Mouse (Mus musculus): ENCODE results near the gene Cnnm4.

Cnnm4 gene

DNA sequence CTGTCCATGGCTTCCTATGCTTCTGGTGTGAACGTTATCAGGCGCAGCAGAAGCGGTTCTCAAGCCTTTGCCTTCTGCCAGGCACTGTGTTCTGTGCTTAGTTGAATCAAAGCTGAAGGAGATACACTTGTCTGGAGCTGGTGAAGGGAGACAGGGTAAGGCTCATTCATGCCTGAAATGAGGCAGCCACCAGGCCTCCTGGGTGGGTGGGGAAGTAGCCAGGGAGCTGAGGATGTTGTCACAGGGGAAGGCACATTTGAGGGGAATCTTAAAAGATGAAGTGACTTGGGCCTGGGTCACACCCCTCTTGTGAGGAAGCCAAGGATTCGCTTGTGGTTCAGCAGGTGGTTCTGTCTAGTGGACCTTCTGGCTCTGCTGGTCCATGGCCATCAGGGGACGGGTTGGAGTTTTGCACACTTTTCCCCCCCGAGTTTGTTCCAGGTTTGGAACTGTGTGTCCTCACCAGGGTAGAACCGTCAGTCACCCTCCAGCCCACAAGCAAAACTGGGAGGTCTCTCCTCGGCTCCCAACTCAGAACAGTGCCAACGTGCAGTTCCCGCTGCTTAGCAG lies 1.9 kb downstream of the Cnnm4 start:
- DNase-seq (ENCODE audit: low spot score), result no peak

GRCm38 (mm10) chr1:36474646-36475045 lies 3.2 kb downstream of the Cnnm4 start:
- no peak for DNase-seq (ENCODE audit: low spot score)

GRCm38 (mm10) chr1:36475480-36476110 lies 4.2 kb downstream of the Cnnm4 start:
- DNase-seq (ENCODE audit: low spot score), result no peak

DNA sequence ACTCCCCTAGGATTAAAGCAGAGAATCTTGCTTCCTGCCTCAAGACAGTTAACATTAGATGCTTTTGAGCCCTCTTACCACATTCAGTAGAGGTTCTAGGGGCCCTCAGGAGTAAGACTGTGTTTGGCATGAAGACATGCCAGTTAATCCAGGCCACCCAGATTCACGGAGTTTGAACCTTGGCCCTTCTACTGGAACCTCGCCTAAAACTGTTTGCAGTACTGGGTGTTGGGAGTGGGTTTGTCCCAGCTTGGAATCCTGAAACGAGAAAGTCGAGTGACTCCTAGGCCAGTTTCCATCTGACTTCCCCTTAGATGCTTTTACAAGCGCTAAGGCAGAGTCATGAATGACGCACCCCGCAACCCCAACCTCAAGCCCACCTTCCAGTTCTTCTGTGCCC lies 5.0 kb downstream of the Cnnm4 start:
- no peak for DNase-seq (ENCODE audit: low spot score)

DNA sequence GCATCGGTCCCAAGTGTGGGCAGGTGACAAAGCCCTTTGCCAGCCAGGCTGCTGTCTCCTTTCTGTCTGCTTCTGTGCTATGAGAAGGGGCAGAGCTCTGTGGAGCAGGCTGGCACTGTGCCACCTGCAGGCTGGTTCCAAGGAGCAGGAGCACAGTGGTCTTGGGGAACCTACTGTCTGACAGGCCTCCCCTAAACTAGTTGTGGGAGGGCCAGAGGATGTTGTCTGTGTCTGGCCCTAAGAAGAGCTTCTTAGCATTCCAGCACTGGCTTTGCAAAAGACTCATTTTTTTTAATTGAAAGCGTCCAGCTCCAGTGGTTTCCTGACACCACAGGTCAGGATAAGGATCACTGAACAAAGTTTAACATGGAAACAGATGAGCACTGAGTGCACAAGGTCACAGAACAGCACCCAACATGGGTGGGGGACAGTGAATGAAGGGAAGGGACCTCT lies 6.9 kb downstream of the Cnnm4 start:
- DNase-seq (ENCODE audit: low spot score), result no peak

- no peak for DNase-seq (ENCODE audit: low spot score)
These were observed 8.8 kb downstream of the Cnnm4 start for GRCm38 (mm10) chr1:36479903-36480899.

- DNase-seq (ENCODE audit: low spot score), result no peak
These were observed 12.4 kb downstream of the Cnnm4 start for GRCm38 (mm10) chr1:36483825-36484224.

DNA sequence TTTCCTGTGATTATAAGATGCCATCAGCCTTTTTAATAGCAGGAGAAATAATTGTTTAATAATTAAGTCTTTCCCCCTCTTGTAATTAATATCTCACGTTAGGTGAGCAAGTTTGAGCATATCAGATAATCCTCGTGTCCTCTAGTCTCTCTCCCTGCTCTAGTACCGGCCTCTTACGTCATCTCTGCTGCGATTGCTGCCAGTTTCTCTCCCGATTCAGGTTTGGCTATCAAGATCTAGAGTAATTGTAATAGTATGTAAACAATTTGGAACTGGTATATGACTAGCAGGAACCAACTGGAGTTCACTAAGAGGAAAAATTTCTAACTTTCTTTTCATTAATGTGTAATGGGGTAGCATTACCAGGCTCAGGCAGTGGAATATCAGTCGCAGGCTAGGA lies 13.7 kb downstream of the Cnnm4 start:
- no peak for DNase-seq (ENCODE audit: low spot score)

GRCm38 (mm10) chr1:36487111-36487510 lies 15.7 kb downstream of the Cnnm4 start:
- no peak for DNase-seq (ENCODE audit: low spot score)

DNA sequence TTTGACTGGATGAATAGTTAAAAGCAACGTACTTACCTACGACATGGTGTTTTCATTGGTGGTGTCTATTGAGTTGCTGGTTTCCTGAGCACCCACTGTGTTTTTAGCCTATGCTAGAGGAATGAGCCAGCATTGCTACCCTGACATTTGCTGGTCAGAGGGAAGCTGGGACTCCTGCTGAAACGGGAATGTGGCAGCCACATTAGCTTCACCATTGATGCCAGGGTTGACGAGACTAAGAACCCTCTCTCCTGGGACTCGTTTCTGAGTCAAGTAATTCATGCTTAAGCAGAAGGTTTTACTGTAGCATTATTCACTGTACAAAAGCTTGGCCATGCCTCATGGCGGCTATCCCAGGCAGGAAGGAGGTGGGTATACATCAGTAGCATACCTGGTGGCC lies 18.2 kb downstream of the Cnnm4 start:
- no peak for DNase-seq (ENCODE audit: low spot score)

DNA sequence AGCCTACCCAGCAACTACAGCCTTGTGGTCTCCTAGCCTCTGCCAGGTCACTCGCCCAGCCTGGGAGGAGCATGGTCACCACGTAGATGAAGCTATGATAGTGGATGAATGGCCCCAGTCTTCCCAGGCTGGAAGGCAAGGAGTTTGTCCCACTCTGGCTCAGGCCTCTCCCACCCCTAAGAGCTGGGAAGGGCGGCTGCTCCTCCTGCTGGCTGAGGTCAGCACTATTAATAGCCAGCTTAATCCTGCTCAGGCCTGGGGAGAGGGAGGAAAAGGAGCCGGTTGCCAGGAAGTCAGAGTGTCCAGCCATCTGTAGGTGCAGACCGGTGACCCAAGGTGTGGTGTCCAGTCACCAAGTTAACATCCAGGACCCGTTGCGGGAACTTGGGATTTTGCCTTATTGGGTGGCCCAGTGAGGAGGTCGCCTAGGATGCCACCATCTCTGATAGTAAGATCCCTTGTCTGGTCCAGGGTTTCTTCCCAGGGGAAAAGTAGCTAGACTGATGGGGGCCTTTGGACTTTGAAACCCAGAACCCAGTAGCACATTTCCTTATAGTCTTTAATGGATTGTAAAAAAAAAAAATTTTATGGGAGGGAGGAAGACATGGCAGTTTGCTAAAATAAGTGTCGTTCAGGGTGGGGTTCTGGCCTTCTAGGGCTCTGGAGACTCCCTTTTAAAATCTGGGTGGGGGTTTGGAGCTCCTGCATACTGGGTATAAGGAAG lies 21.2 kb downstream of the Cnnm4 start:
- no peak for DNase-seq (ENCODE audit: low spot score)

DNA sequence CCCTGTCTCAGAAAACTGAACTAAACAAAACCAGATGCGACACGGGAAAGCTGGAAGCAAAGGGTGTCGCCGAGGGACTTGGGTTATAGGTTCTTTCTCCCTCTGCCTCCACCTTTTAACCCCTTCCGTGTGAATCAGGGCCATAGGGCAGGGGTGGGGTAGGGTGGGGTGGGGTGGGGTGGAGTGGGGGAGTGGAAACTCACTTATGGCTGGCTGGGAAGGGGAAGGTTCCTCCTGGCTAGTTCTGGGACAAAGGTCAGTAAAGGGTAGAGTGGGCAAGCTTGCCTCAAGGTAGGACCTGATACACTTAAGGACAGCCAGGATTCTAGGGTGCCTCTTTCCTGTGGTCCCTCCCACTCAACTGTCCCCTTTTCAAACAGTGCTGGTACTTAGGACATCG lies 21.9 kb downstream of the Cnnm4 start:
- no peak for DNase-seq (ENCODE audit: low spot score)

DNA sequence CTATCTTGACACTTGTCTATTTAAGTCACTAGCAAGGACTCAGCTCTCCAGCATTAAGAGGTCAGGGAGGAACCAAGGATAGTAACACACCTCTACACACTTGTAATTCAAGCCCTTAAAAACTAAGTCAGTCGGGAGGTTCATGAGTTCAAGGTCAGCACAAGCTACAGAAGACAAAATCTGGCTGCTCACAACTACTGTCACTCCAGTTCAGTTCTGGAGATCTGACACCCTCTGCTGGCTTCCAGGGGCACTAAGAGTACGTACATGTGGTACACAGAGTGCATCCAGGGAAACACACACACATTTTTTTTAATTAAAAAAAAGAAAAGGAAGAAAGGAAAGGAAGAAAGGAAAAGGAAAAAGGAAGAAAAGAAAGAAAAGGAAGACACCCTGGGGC lies 25.3 kb downstream of the Cnnm4 start:
- no peak for DNase-seq (ENCODE audit: low spot score)

DNA sequence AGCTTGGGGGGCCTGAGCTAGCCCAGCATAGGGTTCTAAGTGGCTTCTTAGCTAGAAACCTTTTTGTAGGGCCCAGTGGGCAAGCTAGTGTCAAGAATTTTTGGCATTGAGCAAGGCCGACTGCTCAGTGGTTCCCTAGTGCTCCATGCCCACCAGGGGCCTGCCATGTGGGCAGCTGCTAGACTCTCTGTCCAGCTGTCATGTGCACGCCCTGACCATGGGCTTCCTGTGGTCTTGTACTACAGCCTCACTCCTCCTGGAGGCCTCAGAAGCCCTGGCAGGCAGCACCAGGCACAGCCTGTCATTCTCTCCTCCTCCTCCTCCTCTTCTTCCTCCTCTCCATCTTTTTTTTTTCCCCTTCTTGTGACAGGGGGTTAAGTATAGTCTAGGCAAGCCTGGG lies 25.9 kb downstream of the Cnnm4 start:
- no peak for DNase-seq (ENCODE audit: low spot score)

GRCm38 (mm10) chr1:36501261-36501660 lies 29.8 kb downstream of the Cnnm4 start:
- DNase-seq (ENCODE audit: low spot score), result peak; percentile 40

- no peak for DNase-seq (ENCODE audit: low spot score)
These were observed 36.8 kb downstream of the Cnnm4 start for GRCm38 (mm10) chr1:36508238-36508637.

- DNase-seq (ENCODE audit: low spot score), result peak; percentile 96
These were observed 40.0 kb downstream of the Cnnm4 start, which contains the start of gene Cnnm3 for GRCm38 (mm10) chr1:36511289-36512021. Gene Cnnm3 (plus strand): TSS chr1:36511867.

- no peak for DNase-seq (ENCODE audit: low spot score)
These were observed 40.9 kb downstream of the Cnnm4 start for GRCm38 (mm10) chr1:36512089-36512965.

- DNase-seq (ENCODE audit: low spot score), result no peak
These were observed 41.5 kb downstream of the Cnnm4 start for GRCm38 (mm10) chr1:36512966-36513280.

- DNase-seq (ENCODE audit: low spot score), result no peak
These were observed 41.9 kb downstream of the Cnnm4 start for GRCm38 (mm10) chr1:36513310-36513709.

DNA sequence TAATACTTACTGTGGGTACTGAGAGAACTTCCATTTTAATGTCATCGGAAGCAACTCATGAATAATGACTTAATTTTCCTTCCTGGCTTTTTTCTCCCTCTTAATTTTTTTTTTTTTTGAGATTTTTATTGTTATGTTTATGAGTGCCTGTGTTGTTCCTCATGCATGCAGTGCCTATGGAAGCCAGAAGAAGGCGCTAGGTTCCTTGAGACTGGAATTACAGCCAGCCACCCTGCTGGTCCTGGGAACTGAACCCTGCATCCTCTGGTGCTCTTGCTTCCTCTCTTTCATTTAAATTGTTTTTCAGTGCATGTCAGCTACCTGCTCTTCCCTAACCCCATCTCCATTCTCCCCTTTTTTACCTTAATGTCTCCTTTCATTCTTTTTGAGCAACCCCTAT lies 42.3 kb downstream of the Cnnm4 start:
- no peak for DNase-seq (ENCODE audit: low spot score)
